Mouse (Mus musculus) ES-Bruce4 (cell line): ENCODE data around the gene Csad.

Source experiments
- CTCF ChIP-seq: IDR thresholded peaks from one replicate; pipeline ENCODE4 v1.8.1; 2011; ENCODE audit warnings: low read depth, low read length
- EP300 ChIP-seq: IDR thresholded peaks from 2 replicates; pipeline ENCODE4 v1.6.1; 2011; ENCODE audit warnings: low read depth, low read length; ENCODE audit not compliant: insufficient read depth
- POLR2A ChIP-seq: IDR thresholded peaks from one replicate; pipeline ENCODE4 v1.8.1; 2011; ENCODE audit warnings: low read length; ENCODE audit not compliant: insufficient read depth

GRCm38 (mm10) chr15:102192271-102192812, 12.2 kb downstream of the Csad start:
- no peak for TF ChIP-seq CTCF
- no peak for TF ChIP-seq POLR2A
- no peak for TF ChIP-seq EP300
